Mouse (Mus musculus) kidney, embryonic 15.5 days (tissue): ENCODE results near the gene Ints11. TPM values are rescaled to one million over a fixed set of nuclear protein-coding genes. Genes with fewer than 3 reads are reported as not detected.
A peak's percentile ranks its signal among the peaks of the same experiment; 100 is the strongest.

ENCODE experiments used
- ATAC-seq: fragments of 200-750 bp; cut with Nextera tagmentation; replicated peaks from 2 replicates; pipeline ENCODE4 v1.8.0; 2017; ENCODE audit warnings: moderate TSS enrichment; ENCODE audit not compliant: low FRiP score
- H3K27ac ChIP-seq: fragments of 300-500 bp; sonication (generic); 2 replicates; pipeline ENCODE4 v1.5.1; 2015; ENCODE audit warnings: mild to moderate bottlenecking, inconsistent platforms
- H3K27me3 ChIP-seq: fragments of 300-500 bp; sonication (generic); 2 replicates; pipeline ENCODE4 v1.6.1; 2015; ENCODE audit warnings: inconsistent platforms
- H3K36me3 ChIP-seq: fragments of 300-500 bp; sonication (generic); 2 replicates; pipeline ENCODE4 v1.6.1; 2015; ENCODE audit warnings: inconsistent platforms
- H3K4me1 ChIP-seq: fragments of 300-500 bp; sonication (generic); 2 replicates; pipeline ENCODE4 v1.6.1; 2015; ENCODE audit warnings: inconsistent platforms
- H3K4me2 ChIP-seq: fragments of 300-500 bp; sonication (generic); 2 replicates; pipeline ENCODE4 v1.6.1; 2015; ENCODE audit warnings: moderate library complexity, mild to moderate bottlenecking, inconsistent platforms
- H3K4me3 ChIP-seq: fragments of 300-500 bp; sonication (generic); replicated peaks from 2 replicates; pipeline ENCODE4 v1.5.1; 2015; ENCODE audit warnings: mild to moderate bottlenecking, inconsistent platforms
- H3K9ac ChIP-seq: fragments of 300-500 bp; sonication (generic); 2 replicates; pipeline ENCODE4 v1.6.1; 2015; ENCODE audit warnings: mild to moderate bottlenecking, inconsistent platforms
- H3K9me3 ChIP-seq: fragments of 300-500 bp; sonication (generic); replicated peaks from 2 replicates; pipeline ENCODE4 v1.6.1; 2016; ENCODE audit warnings: inconsistent platforms
- WGBS: fragments of 180-500 bp; shearing (Covaris S2); methylation state at CpG from one replicate; pipeline ENCODE4 v1.1.7; 2015; ENCODE audit warnings: mixed read lengths; 5-methylcytosine and 5-hydroxymethylcytosine counted together
- polyA plus RNA-seq: library from polyadenylated mRNA; unstranded; fragments of >200 nt; fragmentation: Nextera tagmentation; extraction: Ambion mirVana; gene quantifications from 2 replicates; pipeline ENCODE4 v1.2.1, GENCODE M21; 2015

The Ints11 gene
- polyA plus RNA-seq, 1 experiment from 2014 or later = 78.0 TPM

DNA sequence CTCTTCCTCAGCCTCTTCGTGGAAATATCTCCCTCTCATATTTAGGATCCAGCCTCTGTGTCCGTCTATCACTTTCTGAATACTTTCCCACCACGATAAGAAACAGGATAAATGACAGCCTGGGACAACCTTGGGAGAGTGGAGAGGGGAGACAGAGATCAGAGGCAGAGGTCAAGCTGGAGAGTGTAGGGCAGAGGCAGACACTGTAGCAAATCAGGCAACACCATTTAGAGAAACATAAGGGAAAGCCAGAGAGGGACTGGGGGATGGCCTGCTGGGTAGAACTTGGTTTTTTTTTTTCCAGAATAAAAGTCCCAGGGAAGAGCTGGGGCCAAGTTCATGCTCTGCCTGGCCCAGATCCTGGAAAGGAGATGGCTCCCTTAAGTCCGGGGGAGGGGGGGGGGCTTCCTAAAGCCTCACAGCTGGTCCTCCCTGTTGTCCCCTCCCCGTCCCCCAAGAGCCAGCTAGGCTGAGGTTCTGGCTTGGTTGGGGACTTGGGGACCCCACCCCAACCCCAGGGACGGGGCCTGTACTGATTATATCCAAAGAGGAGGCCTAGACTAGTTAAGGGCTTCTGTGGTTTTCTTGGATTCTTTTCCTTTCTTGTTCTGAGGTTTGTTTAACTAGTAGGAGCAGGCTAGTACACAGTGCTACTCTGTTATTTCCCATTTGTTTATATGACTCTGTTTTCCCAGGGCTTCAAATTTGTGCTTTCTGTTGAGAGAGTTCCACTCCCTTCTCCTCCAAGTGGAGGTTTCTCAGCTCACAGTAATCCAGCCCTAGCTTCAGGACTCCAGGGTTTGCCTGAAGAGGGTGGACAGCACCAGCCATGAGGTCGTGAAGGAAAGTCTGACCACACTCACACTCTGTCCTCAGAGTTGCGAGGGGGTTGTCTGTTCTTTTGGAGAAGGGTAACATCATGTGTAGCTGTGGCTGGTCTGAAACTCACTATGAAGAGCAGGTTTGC lies 30.9 kb upstream of the Ints11 start:
- no peak for ATAC-seq
- WGBS = 52% methylated on average over 8 of the region's 8 CpGs

DNA sequence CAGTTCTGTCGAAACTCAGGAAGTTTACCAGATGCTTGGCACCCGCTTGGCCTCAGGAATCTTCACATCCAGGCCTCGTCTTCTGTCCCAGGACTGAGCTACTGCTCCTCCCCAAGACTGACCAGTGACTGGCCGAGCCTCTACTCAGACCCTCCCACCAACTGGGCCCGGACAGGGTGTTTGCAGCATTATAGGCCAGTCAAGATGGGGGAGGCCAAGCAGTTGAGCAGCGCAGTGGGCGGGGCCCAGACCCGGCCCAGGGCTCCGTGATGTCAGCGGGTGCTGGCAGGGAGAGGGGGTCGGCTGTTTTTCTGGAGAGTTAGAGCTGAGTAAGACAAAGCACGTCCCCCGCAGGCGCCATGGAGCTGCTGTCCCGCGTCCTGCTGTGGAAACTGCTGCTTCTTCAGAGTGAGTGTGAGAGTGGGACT lies 29.8 kb upstream of the Ints11 start, which contains the start of gene Mxra8:
TSS of gene Mxra8 (plus strand) at position 198 of the 428 bp plus-strand sequence.
- H3K9ac ChIP-seq = peak within 1 kb of the TSS; percentile 51
- peaks cover 45% of the 10 kb centered on the region for H3K4me1 ChIP-seq
- under 1% methylated on average over 16 of the region's 16 CpGs for WGBS
- no peaks in the 10 kb centered on the region for H3K27me3 ChIP-seq
- peaks cover 16% of the 10 kb centered on the region for H3K36me3 ChIP-seq
- ATAC-seq = peak; percentile 95
- peak within 1 kb of the TSS; percentile 50 for H3K4me3 ChIP-seq
- H3K4me2 ChIP-seq = peak within 1 kb of the TSS; percentile 77
- H3K27ac ChIP-seq = peak within 1 kb of the TSS; percentile 91
- H3K9me3 ChIP-seq = no peaks in the 10 kb centered on the region

More for the DNA sequence above, 30.9 kb upstream of the Ints11 start:
- H3K4me2 ChIP-seq = peak overlapping the region; percentile 77
- H3K9ac ChIP-seq = no peak overlapping the region; the same call in 1 of the 2 replicates
- no peaks in the 10 kb centered on the region for H3K27me3 ChIP-seq
- peak overlapping the region; percentile 91 for H3K27ac ChIP-seq
- H3K4me1 ChIP-seq = peaks cover 55% of the 10 kb centered on the region
- H3K9me3 ChIP-seq = no peaks in the 10 kb centered on the region
- no peak overlapping the region for H3K4me3 ChIP-seq
- peaks cover 14% of the 10 kb centered on the region for H3K36me3 ChIP-seq

DNA sequence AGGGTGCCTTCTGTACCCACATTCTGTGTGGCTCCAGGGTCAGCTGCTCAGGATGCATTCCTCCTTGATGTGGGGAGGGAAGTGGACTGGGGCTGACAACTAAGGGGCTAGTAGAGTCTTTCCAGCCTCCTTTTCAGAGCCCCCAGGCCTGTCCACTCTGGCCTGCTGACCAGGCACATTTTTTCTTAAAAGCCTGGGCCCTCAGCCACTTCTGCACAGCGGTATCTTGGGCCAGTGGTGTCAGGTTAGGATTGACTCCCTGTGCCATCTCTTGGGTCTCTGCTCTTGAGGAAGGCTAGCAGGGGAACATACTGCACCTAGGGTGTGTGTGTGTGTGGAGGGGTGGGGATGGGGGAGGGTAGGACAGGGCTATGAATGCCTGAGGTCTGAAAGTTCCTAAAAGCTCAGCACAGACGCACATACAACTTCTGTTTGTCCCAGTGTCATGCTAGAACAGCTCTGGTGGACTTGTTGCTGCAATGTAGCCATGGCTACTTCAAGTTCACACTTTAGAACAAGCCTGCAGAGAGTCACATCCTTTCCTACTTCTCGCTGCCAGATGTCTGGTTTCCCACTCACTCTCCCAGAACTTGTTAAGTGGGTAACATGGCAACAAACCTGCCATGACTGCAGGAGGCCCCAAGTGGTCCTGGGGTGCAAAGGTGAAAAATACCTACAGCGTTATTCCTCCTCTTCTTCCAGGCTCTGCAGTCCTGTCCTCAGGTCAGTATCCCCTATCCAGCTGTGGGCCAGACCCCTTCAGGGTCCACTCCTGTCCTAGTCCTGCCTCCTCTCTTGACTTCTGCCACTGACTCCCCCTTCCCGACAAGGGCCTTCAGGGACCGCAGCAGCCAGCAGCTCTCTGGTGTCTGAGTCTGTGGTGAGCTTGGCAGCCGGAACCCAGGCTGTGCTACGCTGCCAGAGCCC lies 29.0 kb upstream of the Ints11 start:
- H3K27ac ChIP-seq = peak overlapping the region; percentile 91
- 10% methylated on average over 8 of the region's 8 CpGs for WGBS
- peak overlapping the region; percentile 77 for H3K4me2 ChIP-seq
- peak; percentile 5 for ATAC-seq
- peaks cover 16% of the 10 kb centered on the region for H3K36me3 ChIP-seq
- H3K27me3 ChIP-seq = no peaks in the 10 kb centered on the region
- peak overlapping the region; percentile 50 for H3K4me3 ChIP-seq
- peaks cover 45% of the 10 kb centered on the region for H3K4me1 ChIP-seq
- no peaks in the 10 kb centered on the region for H3K9me3 ChIP-seq
- peak overlapping the region; percentile 51 for H3K9ac ChIP-seq

DNA sequence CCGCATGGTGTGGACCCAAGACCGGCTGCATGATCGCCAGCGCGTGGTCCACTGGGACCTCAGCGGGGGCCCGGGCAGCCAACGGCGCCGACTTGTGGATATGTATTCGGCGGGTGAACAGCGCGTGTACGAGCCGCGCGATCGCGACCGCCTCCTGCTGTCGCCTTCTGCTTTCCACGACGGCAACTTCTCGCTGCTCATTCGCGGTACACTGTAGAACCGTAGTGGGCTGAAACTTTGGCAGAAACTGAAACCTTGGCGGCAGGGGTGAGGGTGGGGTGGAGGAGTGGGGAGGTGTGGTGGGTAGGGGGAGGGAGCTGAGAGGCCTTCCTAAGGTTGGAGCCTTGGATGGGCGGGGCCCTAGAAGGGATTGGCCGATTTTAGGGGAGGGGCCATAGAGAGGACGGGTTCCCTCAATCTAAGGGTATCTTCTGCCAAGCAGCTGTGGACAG lies 28.3 kb upstream of the Ints11 start:
- Histone ChIP-seq H3K4me2 (peak overlapping the region; percentile 77), H3K9ac (peak overlapping the region; percentile 51), H3K4me1 (peaks cover 45% of the 10 kb centered on the region), H3K27ac (peak overlapping the region; percentile 33; the same call in 1 of the 2 replicates), H3K9me3 (no peaks in the 10 kb centered on the region), H3K4me3 (peak overlapping the region; percentile 50), H3K27me3 (no peaks in the 10 kb centered on the region), H3K36me3 (peaks cover 16% of the 10 kb centered on the region)
- WGBS = under 1% methylated on average over 32 of the region's 32 CpGs
- ATAC-seq = peak; percentile 26

DNA sequence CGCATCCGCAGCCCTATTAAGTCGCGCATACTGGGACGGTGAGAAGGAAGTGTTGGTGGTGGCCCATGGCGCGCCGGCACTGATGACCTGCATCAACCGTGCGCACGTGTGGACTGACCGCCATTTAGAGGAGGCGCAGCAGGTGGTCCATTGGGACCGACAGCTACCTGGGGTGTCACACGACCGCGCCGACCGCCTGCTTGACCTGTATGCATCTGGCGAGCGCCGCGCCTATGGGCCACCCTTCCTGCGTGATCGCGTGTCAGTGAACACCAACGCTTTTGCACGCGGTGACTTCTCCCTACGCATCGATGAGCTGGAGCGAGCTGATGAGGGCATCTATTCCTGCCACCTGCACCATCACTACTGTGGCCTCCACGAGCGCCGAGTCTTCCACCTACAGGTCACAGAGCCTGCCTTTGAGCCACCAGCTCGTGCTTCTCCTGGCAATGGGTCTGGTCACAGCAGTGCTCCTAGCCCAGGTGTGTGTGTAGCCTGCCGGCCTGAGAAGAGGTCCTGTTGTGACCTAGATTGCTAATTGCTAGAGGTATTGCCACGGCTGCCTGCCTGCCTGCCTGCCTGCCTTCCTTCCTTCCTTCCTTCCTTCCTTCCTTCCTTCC lies 27.6 kb upstream of the Ints11 start:
- no peaks in the 10 kb centered on the region for H3K27me3 ChIP-seq
- WGBS = 39% methylated on average over 38 of the region's 38 CpGs
- peak overlapping the region; percentile 50 for H3K4me3 ChIP-seq
- no peaks in the 10 kb centered on the region for H3K9me3 ChIP-seq
- no peak overlapping the region for H3K9ac ChIP-seq
- no peak overlapping the region for H3K27ac ChIP-seq
- H3K36me3 ChIP-seq = peaks cover 16% of the 10 kb centered on the region
- no peak; the same call in 1 of the 2 replicates for ATAC-seq
- peak overlapping the region; percentile 77 for H3K4me2 ChIP-seq
- H3K4me1 ChIP-seq = peaks cover 50% of the 10 kb centered on the region

DNA sequence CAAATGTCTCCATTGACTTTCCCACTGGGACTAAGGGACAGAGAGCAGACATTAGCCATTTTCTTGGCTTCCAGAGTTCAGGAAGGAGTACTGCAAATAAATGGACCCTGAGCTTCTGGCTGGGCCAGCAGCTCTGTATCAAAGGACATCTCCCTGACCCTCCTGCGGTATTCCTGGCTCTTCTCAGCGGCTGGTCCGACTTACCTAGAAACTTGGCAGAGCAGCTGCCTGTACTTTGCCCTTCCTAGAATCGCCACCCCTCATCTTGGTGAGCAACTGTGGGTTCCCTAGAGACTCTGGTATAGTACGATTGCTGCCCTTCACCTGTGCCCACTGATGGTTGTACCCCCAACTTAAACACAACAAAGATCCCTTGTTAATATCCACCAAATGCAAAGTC lies 26.1 kb upstream of the Ints11 start:
- Histone ChIP-seq H3K4me1 (peaks cover 49% of the 10 kb centered on the region), H3K36me3 (peaks cover 16% of the 10 kb centered on the region), H3K9ac (no peak overlapping the region), H3K27ac (no peak overlapping the region), H3K27me3 (no peaks in the 10 kb centered on the region), H3K9me3 (no peaks in the 10 kb centered on the region), H3K4me2 (no peak overlapping the region), H3K4me3 (no peak overlapping the region)
- no peak for ATAC-seq
- WGBS = 89% methylated on average over 5 of the region's 5 CpGs

DNA sequence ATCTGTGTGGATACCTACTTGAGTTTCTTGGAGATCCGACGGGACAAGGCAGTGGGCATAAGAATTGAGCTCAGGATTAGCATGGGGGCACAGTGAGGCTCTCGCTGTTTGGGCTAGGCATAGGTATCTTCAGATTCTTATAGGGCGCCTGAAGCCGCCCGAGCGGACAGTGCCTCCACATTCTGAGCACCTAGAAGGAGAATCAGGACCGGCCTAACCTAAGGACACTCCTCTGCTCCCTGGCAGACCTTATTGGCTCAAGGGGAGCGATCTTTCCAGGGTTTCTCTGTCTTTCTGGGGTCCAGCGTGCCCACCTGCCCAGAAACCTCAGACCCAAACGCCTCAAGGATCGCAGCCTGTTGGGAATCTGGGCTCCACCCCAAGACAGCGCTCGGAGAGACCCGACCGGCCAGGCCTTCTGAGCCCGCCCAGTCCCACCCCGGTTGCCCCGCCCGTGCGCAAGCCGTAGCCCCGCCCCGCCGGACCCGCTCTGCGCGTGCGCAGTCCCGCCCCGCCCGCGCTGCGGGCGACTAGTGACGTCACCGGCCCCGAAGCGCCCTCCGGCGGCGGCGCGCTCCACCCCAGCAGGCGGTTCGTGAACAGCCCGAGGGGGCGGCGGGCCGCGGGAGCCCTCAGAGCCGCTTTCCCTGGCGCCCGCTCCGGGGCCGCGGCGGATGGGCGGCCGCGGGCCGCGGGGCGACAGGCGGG lies 22.3 kb upstream of the Ints11 start, which contains the start of gene Dvl1:
TSS of gene Dvl1 (plus strand) at position 532 of the 708 bp plus-strand sequence.
- Histone ChIP-seq H3K9ac (peak within 1 kb of the TSS; percentile 92), H3K27me3 (no peaks in the 10 kb centered on the region), H3K4me3 (peak within 1 kb of the TSS; percentile 90), H3K36me3 (peaks cover 16% of the 10 kb centered on the region), H3K27ac (peak within 1 kb of the TSS; percentile 75), H3K4me2 (peak within 1 kb of the TSS; percentile 93), H3K9me3 (no peaks in the 10 kb centered on the region), H3K4me1 (peaks cover 36% of the 10 kb centered on the region)
- 2% methylated on average over 57 of the region's 65 CpGs for WGBS
- peak; percentile 94 for ATAC-seq

DNA sequence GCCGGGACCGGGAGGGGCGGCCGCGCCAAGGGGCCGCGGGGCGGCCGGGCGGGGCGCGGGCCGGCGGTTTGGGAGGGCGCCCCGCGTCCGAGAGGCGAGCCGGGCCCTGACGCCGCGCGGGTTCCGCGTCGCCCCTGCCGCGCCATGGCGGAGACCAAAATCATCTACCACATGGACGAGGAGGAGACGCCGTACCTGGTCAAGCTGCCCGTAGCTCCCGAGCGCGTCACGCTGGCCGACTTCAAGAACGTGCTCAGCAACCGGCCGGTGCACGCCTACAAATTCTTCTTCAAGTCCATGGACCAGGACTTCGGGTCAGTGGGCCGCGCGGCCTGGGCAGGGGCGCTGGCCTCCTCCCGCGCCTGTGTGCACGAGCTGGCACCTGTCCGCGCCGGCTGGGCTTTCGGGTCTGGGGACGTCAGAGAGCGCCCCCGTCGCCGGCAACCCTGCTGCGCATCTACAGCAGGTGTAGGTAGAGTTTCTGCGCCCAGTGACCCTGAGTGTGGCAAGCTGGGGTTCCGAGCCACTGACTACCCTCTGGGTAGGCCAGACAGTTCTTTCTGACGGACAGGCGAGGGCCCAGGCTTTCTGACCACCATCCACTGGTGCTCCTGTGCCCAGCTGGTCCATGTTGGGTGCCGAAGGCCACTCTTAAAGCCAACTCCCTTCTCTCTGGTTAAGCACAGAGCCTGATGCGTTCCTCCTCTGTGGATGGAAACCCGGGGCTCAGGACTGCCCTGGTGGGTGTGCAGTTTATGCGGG lies 21.6 kb upstream of the Ints11 start:
- Histone ChIP-seq H3K4me3 (peak overlapping the region; percentile 90), H3K27me3 (no peaks in the 10 kb centered on the region), H3K27ac (peak overlapping the region; percentile 75), H3K4me1 (peaks cover 36% of the 10 kb centered on the region), H3K4me2 (peak overlapping the region; percentile 93), H3K9ac (peak overlapping the region; percentile 92), H3K36me3 (peaks cover 11% of the 10 kb centered on the region), H3K9me3 (no peaks in the 10 kb centered on the region)
- 2% methylated on average over 51 of the region's 69 CpGs for WGBS
- ATAC-seq = peak; percentile 61

DNA sequence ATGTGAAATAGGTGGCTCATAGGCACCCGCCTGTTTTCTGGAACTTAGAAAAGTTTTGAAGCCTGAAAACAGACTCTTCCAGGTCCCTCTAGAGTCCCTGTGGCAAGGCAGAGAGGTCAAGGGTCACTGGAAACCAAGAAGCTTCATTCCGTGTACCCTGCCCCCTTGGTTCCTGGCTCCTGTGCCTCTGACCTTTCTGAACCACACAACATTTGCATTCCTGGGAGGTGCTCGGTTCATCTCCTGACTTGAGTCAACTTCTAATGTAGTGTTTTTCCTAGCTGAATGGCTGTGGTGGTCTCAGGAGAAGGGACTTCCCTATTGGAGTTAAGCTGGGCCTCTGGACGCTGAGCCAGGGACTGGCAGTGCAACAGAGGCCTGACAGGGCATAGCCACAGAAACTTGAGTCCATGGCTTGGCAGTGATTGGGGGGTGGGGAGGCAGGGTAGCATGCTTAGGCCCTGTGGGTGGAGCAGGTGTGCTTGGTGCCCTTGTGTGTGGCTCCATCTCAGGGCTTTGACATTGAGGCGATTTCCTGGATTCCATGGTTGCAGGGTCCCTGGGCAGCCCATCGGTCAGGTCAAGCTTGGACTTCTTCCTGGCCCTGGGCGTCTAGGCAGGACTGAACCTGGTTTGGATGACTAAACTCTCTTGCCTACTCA lies 20.8 kb upstream of the Ints11 start:
- ATAC-seq = no peak
- Histone ChIP-seq H3K27me3 (no peaks in the 10 kb centered on the region), H3K36me3 (peaks cover 9% of the 10 kb centered on the region; the same call in 1 of the 2 replicates), H3K9me3 (no peaks in the 10 kb centered on the region), H3K4me1 (peaks cover 36% of the 10 kb centered on the region), H3K4me2 (peak overlapping the region; percentile 93), H3K9ac (peak overlapping the region; percentile 92), H3K27ac (peak overlapping the region; percentile 75; the same call in 1 of the 2 replicates), H3K4me3 (peak overlapping the region; percentile 90)
- 58% methylated on average over 7 of the region's 7 CpGs for WGBS

DNA sequence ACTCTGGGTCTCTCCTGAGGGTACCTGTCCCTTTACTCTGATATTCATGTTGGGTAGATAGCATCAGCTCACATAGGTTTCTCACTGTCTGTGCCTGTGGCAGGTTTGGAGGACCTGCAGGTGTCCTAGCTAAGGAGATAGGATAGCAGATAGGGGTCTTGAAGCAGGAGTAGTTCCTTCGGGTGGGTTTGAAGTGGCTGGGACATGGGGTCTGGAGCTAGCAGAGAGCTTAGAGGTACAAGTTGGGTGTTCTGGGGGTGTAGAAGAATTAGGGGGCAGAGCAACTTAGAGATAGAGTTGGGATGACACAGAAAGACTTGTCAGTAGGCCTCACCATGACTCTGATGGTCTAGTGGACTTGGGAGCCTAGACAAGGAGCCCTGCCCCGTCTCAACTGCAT lies 20.0 kb upstream of the Ints11 start:
- H3K9me3 ChIP-seq = no peaks in the 10 kb centered on the region
- H3K27ac ChIP-seq = no peak overlapping the region
- H3K9ac ChIP-seq = peak overlapping the region; percentile 10; the same call in 1 of the 2 replicates
- H3K27me3 ChIP-seq = no peaks in the 10 kb centered on the region
- ATAC-seq = no peak
- H3K4me1 ChIP-seq = peaks cover 36% of the 10 kb centered on the region
- H3K4me3 ChIP-seq = no peak overlapping the region
- 81% methylated on average over 2 of the region's 2 CpGs for WGBS
- H3K4me2 ChIP-seq = peak overlapping the region; percentile 93; the same call in 1 of the 2 replicates
- H3K36me3 ChIP-seq = peaks cover 14% of the 10 kb centered on the region
